Mouse (Mus musculus): Measurements from ENCODE around the gene Vmn1r37.
"Not testable (repeated sequence)": the region's sequence is repeated elsewhere in the genome, so short reads cannot be mapped to it uniquely, and the experiment has no call there.

The Vmn1r37 gene

DNA sequence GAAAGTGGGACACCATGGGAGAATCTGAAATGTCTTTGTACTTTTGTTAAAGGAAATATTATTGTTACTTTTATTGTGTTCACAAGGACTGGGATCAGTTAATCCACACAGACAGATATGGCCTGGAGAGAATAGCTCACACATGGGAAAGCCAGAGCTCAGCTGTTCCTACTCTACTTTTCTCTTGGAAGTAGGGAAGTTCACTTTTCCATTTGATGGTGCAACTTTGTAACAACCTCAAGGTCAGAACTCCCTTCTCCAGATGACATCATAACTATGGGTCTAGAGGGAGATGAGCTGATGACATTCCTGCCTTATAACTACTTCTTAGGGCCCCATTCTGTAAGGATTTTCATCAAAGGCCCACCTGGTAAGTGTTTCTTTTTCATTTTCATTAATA, at the start of gene Vmn1r37:
Gene Vmn1r37, plus strand, starts transcription at position 301 of the 400 bp plus-strand sequence.
- DNase-seq, result not testable (repeated sequence)

GRCm38 (mm10) chr6:66685806-66686205, 43.4 kb upstream of the Vmn1r37 start, which contains the start of gene Vmn1r35:
TSS of gene Vmn1r35 (minus strand) at chr6:66685906.
- no peak for DNase-seq

- DNase-seq, result peak; percentile 20 to 55
These were observed 20.3 kb upstream of the Vmn1r37 start for GRCm38 (mm10) chr6:66708901-66709300.

DNA sequence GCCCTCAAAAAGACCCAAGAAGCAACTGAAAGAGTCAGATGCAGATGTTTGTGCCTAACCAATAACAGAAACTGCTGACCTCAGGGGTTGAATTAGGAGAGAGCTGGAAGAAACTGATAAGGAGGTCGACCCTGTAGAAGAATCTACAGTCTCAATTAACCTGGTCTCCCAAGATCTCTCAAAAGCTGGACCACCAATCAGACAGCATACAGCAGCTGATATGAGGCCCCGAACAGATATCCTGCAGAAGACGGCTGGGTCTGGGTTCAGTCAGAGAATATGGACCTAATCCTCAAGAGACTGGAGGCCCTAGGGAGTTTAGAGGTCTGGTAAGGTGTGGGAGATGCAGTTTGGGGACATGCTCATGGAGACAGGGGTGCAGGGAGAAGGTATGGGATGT, 15.3 kb upstream of the Vmn1r37 start:
- no peak for DNase-seq

DNA sequence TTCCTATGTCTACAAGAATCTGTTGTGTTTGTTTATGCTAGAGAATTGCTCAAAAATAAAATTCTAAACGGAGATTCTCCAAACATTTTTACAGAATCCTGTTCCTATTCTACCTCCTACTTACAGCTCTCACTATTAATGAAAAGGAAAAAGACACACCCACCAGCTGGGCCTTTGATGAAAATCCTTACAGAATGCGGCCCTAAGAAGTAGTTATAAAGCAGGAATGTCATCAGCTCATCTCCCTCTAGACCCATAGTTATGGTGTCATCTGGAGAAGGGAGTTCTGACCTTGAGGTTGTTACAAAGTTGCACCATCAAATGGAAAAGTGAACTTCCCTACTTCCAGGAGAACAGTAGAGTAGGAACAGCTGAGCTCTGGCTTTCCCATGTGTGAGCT, 10.1 kb upstream of the Vmn1r37 start, which contains the start of gene Vmn1r36:
Gene Vmn1r36, minus strand, starts transcription at position 101 of the 400 bp plus-strand sequence.
- DNase-seq, result not testable (repeated sequence)

- DNase-seq, result not testable (repeated sequence)
These were observed 53.3 kb downstream of the Vmn1r37 start, which contains the start of gene Vmn1r38 for GRCm38 (mm10) chr6:66782527-66782926. TSS of gene Vmn1r38 (minus strand) at chr6:66782627.
